Mouse (Mus musculus) hindbrain, embryonic 12.5 days (tissue): ENCODE data around the gene Trmt2b. TPM values are rescaled to one million over a fixed set of nuclear protein-coding genes. Genes with fewer than 3 reads are reported as not detected.
"Not testable (repeated sequence)": the region's sequence is repeated elsewhere in the genome, so short reads cannot be mapped to it uniquely, and the experiment has no call there.

Experiments
- ATAC-seq: fragments of 200-750 bp; cut with Nextera tagmentation; 2 replicates; pipeline ENCODE4 v1.8.0; 2017; ENCODE audit warnings: moderate TSS enrichment; ENCODE audit not compliant: low FRiP score
- H3K27ac ChIP-seq: fragments of 300-500 bp; sonication (generic); 2 replicates; pipeline ENCODE4 v1.5.1; 2016; ENCODE audit warnings: mild to moderate bottlenecking
- H3K27me3 ChIP-seq: fragments of 300-500 bp; sonication (generic); 2 replicates; pipeline ENCODE4 v1.6.1; 2016; ENCODE audit warnings: mild to moderate bottlenecking
- H3K36me3 ChIP-seq: fragments of 300-500 bp; sonication (generic); 2 replicates; pipeline ENCODE4 v1.6.1; 2016; ENCODE audit warnings: mild to moderate bottlenecking
- H3K4me1 ChIP-seq: fragments of 300-500 bp; sonication (generic); 2 replicates; pipeline ENCODE4 v1.6.1; 2016
- H3K4me2 ChIP-seq: fragments of 300-500 bp; sonication (generic); replicated peaks from 2 replicates; pipeline ENCODE4 v1.6.1; 2016; ENCODE audit warnings: mild to moderate bottlenecking
- H3K4me3 ChIP-seq: fragments of 300-500 bp; sonication (generic); 2 replicates; pipeline ENCODE4 v1.5.1; 2016; ENCODE audit warnings: mild to moderate bottlenecking
- H3K9ac ChIP-seq: fragments of 300-500 bp; sonication (generic); 2 replicates; pipeline ENCODE4 v1.6.1; 2016; ENCODE audit warnings: mild to moderate bottlenecking, moderate library complexity
- H3K9me3 ChIP-seq: fragments of 300-500 bp; sonication (generic); replicated peaks from 2 replicates; pipeline ENCODE4 v1.6.1; 2016; ENCODE audit warnings: mild to moderate bottlenecking
- WGBS: fragments of 180-500 bp; shearing (Covaris S2); methylation state at CpG from one replicate; pipeline ENCODE4 v1.1.7; 2016; 5-methylcytosine and 5-hydroxymethylcytosine counted together
- polyA plus RNA-seq: library from polyadenylated mRNA; unstranded; fragments of >200 nt; fragmentation: Nextera tagmentation; extraction: Ambion mirVana; gene quantifications from 2 replicates; pipeline ENCODE4 v1.2.1, GENCODE M21; 2016

The Trmt2b gene
- 7.7 and 8.8 TPM in 2 replicates for polyA plus RNA-seq

GRCm38 (mm10) chrX:134276275-134277160 lies at the start of gene Trmt2b:
Gene Trmt2b, minus strand, starts transcription at chrX:134276984.
- Histone ChIP-seq H3K27ac (no peak within 1 kb of the TSS), H3K4me2 (peak within 1 kb of the TSS; percentile 49), H3K9me3 (no peaks in the 10 kb centered on the region), H3K27me3 (peaks cover 17% of the 10 kb centered on the region), H3K4me3 (peak within 1 kb of the TSS; percentile 35), H3K36me3 (no peaks in the 10 kb centered on the region), H3K4me1 (no peaks in the 10 kb centered on the region), H3K9ac (peak within 1 kb of the TSS; percentile 51)
- ATAC-seq = peak; percentile 91
- 21% methylated on average over 19 of the region's 26 CpGs for WGBS

GRCm38 (mm10) chrX:134319153-134319932 lies 42.6 kb upstream of the Trmt2b start:
- Histone ChIP-seq H3K9ac (no peak overlapping the region), H3K27me3 (no peaks in the 10 kb centered on the region), H3K36me3 (no peaks in the 10 kb centered on the region), H3K4me2 (no peak overlapping the region), H3K27ac (no peak overlapping the region), H3K4me3 (no peak overlapping the region), H3K4me1 (no peaks in the 10 kb centered on the region), H3K9me3 (no peaks in the 10 kb centered on the region)
- WGBS = 86% methylated on average over 2 of the region's 2 CpGs
- no peak for ATAC-seq

GRCm38 (mm10) chrX:134311193-134311592 lies 34.4 kb upstream of the Trmt2b start:
- not testable (repeated sequence) for H3K4me3 ChIP-seq, ATAC-seq, H3K9me3 ChIP-seq, H3K4me2 ChIP-seq, H3K4me1 ChIP-seq, H3K9ac ChIP-seq, H3K27me3 ChIP-seq, H3K27ac ChIP-seq, H3K36me3 ChIP-seq
- WGBS = 90% methylated on average over 7 of the region's 7 CpGs

GRCm38 (mm10) chrX:134308275-134308634 lies 31.5 kb upstream of the Trmt2b start:
- no peaks in the 10 kb centered on the region for H3K9me3 ChIP-seq
- H3K27ac ChIP-seq = no peak overlapping the region
- WGBS = 26% methylated on average over 9 of the region's 9 CpGs
- peak; percentile 66 for ATAC-seq
- peak overlapping the region; percentile 51 for H3K4me2 ChIP-seq
- no peaks in the 10 kb centered on the region; the same call in 1 of the 2 replicates for H3K27me3 ChIP-seq
- H3K4me1 ChIP-seq = no peaks in the 10 kb centered on the region
- no peaks in the 10 kb centered on the region for H3K36me3 ChIP-seq
- peak overlapping the region; percentile 41; the same call in 1 of the 2 replicates for H3K9ac ChIP-seq
- peak overlapping the region; percentile 36 for H3K4me3 ChIP-seq

- ATAC-seq = peak; percentile 96
- Histone ChIP-seq H3K9ac (peak within 1 kb of the TSS; percentile 43), H3K9me3 (no peaks in the 10 kb centered on the region), H3K4me2 (peak within 1 kb of the TSS; percentile 51), H3K27me3 (no peaks in the 10 kb centered on the region; the same call in 1 of the 2 replicates), H3K4me3 (peak within 1 kb of the TSS; percentile 36), H3K27ac (no peak within 1 kb of the TSS), H3K36me3 (no peaks in the 10 kb centered on the region), H3K4me1 (no peaks in the 10 kb centered on the region)
- 21% methylated on average over 34 of the region's 36 CpGs for WGBS
These were observed 30.9 kb upstream of the Trmt2b start, which contains the start of gene Cenpi for GRCm38 (mm10) chrX:134307534-134308274. Gene Cenpi, plus strand, starts transcription at chrX:134308084.

GRCm38 (mm10) chrX:134303287-134303686 lies 26.5 kb upstream of the Trmt2b start:
- Histone ChIP-seq H3K36me3 (no peaks in the 10 kb centered on the region), H3K9ac (no peak overlapping the region), H3K9me3 (no peaks in the 10 kb centered on the region), H3K27me3 (no peaks in the 10 kb centered on the region; the same call in 1 of the 2 replicates), H3K4me2 (no peak overlapping the region), H3K27ac (no peak overlapping the region), H3K4me1 (no peaks in the 10 kb centered on the region), H3K4me3 (no peak overlapping the region)
- WGBS = 88% methylated on average over 1 of the region's 1 CpGs
- ATAC-seq = no peak

- no peak overlapping the region for H3K4me2 ChIP-seq
- no peaks in the 10 kb centered on the region for H3K9me3 ChIP-seq
- no peak for ATAC-seq
- H3K9ac ChIP-seq = no peak overlapping the region
- H3K36me3 ChIP-seq = no peaks in the 10 kb centered on the region
- H3K27me3 ChIP-seq = peaks cover 5% of the 10 kb centered on the region
- no peak overlapping the region for H3K27ac ChIP-seq
- H3K4me3 ChIP-seq = no peak overlapping the region
- no peaks in the 10 kb centered on the region for H3K4me1 ChIP-seq
- 58% methylated on average over 5 of the region's 5 CpGs for WGBS
These were observed 23.4 kb upstream of the Trmt2b start for GRCm38 (mm10) chrX:134300219-134300618.

- H3K9ac ChIP-seq = peak overlapping the region; percentile 59
- no peak overlapping the region; the same call in 1 of the 2 replicates for H3K27ac ChIP-seq
- no peaks in the 10 kb centered on the region for H3K36me3 ChIP-seq
- peaks cover 21% of the 10 kb centered on the region for H3K27me3 ChIP-seq
- ATAC-seq = no peak
- no peaks in the 10 kb centered on the region for H3K4me1 ChIP-seq
- H3K4me2 ChIP-seq = peak overlapping the region; percentile 55
- H3K9me3 ChIP-seq = no peaks in the 10 kb centered on the region
- WGBS = 38% methylated on average over 4 of the region's 4 CpGs
- peak overlapping the region; percentile 47 for H3K4me3 ChIP-seq
These were observed 20.4 kb upstream of the Trmt2b start for GRCm38 (mm10) chrX:134297195-134297594.

- peak overlapping the region; percentile 47 for H3K4me3 ChIP-seq
- 18% methylated on average over 7 of the region's 7 CpGs for WGBS
- no peaks in the 10 kb centered on the region for H3K4me1 ChIP-seq
- ATAC-seq = peak; percentile 37; the same call in 1 of the 2 replicates
- H3K4me2 ChIP-seq = peak overlapping the region; percentile 55
- H3K36me3 ChIP-seq = no peaks in the 10 kb centered on the region
- no peaks in the 10 kb centered on the region for H3K9me3 ChIP-seq
- peak overlapping the region; percentile 59 for H3K9ac ChIP-seq
- peak overlapping the region; percentile 17; the same call in 1 of the 2 replicates for H3K27ac ChIP-seq
- H3K27me3 ChIP-seq = peaks cover 26% of the 10 kb centered on the region
These were observed 20.0 kb upstream of the Trmt2b start for GRCm38 (mm10) chrX:134296737-134297136.

GRCm38 (mm10) chrX:134296301-134296700 lies 19.5 kb upstream of the Trmt2b start:
- no peaks in the 10 kb centered on the region for H3K36me3 ChIP-seq
- ATAC-seq = peak; percentile 24; the same call in 1 of the 2 replicates
- 30% methylated on average over 9 of the region's 9 CpGs for WGBS
- H3K4me2 ChIP-seq = peak overlapping the region; percentile 55
- H3K9ac ChIP-seq = peak overlapping the region; percentile 59
- H3K27ac ChIP-seq = peak overlapping the region; percentile 17; the same call in 1 of the 2 replicates
- no peaks in the 10 kb centered on the region for H3K4me1 ChIP-seq
- H3K27me3 ChIP-seq = peaks cover 29% of the 10 kb centered on the region
- H3K4me3 ChIP-seq = peak overlapping the region; percentile 47
- no peaks in the 10 kb centered on the region for H3K9me3 ChIP-seq

- no peak overlapping the region for H3K4me3 ChIP-seq
- H3K9ac ChIP-seq = no peak overlapping the region
- H3K4me2 ChIP-seq = no peak overlapping the region
- WGBS = 89% methylated on average over 2 of the region's 2 CpGs
- H3K36me3 ChIP-seq = no peaks in the 10 kb centered on the region
- ATAC-seq = no peak
- H3K4me1 ChIP-seq = no peaks in the 10 kb centered on the region
- no peaks in the 10 kb centered on the region for H3K9me3 ChIP-seq
- peaks cover 40% of the 10 kb centered on the region for H3K27me3 ChIP-seq
- H3K27ac ChIP-seq = no peak overlapping the region
These were observed 10.5 kb upstream of the Trmt2b start for GRCm38 (mm10) chrX:134287305-134287704.
